Mouse (Mus musculus) liver, adult (tissue): ENCODE data around the gene Zbtb46.

Experiments used
- GATA4 ChIP-seq: IDR thresholded peaks from 2 replicates; pipeline ENCODE4 v1.6.1; 2014; ENCODE audit warnings: mild to moderate bottlenecking, low read length; ENCODE audit not compliant: insufficient replicate concordance

Zbtb46 gene

DNA sequence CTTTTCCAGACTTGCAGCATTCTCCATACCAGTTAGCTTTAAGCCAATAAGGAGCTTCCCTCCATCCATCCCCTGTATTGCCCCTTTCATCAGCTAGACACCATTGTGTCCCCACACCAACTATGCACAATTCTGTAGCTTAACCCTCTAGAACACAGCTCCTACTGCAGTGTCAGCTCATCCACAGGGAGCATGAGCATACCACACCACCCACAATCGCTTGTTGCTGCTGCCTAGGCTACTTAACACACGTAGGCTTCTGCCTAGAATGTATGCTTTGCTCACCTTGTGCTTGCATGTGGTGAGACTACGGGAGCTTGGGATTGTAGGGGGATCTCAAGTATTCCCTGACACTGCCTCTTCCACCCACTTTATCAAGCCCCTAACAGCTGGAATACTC, 102.4 kb downstream of the Zbtb46 start:
- TF ChIP-seq GATA4, result no peak

GRCm38 (mm10) chr2:181342766-181343165, 116.5 kb downstream of the Zbtb46 start:
- TF ChIP-seq GATA4, result no peak

GRCm38 (mm10) chr2:181340426-181340825, 118.8 kb downstream of the Zbtb46 start:
- TF ChIP-seq GATA4, result no peak
